9 mouse cellular contexts compared by ENCODE assay signal in the genomic region with DNA sequence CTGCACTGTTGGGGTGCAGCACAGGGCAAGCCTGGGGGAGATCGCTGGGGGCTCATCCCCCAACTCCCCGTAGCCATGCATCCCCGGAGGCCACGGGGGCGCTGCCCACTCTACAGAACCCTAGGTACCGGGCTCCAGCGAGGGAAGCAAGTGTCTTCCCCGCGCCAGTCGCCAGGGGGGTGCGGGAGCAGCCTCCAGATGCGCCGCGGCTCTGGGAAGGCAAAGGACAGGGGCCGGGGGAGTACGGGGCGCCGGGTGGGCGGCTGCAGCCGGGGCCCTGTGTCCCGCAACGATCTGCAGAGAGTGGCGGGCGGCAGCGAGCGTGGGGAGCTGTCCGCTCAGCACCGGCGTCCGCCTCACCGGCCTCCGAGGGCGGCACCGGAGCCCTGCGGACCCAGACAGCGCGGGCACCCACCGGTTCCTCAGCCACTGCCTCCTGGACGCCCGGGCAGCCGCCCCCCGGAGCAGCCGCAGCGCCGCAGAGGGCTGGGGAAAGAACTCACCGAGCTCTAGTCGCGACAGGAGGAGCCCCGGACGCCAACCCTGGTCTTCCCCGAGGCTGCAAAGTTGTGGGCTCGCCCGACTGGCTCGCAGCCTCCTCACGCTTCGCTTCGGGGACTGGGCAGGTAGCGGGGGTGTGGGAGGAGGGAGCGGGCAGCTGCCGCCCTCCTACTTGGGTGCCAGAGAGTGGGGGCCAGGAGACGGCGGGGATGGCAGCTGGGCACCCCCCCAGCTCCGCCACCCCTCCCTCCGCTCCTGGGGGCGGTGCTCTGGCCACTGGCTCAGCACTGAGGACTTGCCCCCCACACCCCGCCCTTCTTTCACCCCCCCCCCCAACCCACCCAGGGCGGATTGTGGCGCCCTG. TPM values are rescaled to one million over a fixed set of nuclear protein-coding genes. Genes with fewer than 3 reads are reported as not detected.
DNase-seq lines count a peak whose midpoint lies in the region; ATAC-seq lines count a peak whose summit lies in the region.
"Had no signal": no experiment of that assay in that cellular context is flagged by ENCODE, and none has a peak within 500 bp of the region (broad histone marks: within the 10 kb centered on the region; RNA-seq: fewer than 3 reads in every experiment).

TSS of gene Zdhhc22 (minus strand) at position 541 of the 865 bp plus-strand sequence.

- peaks cover 70% of the 10 kb centered on the region for H3K27me3 ChIP-seq in midbrain, embryonic 12.5 days

- H3K27ac ChIP-seq in midbrain, embryonic 12.5 days (replicated peaks): 0 out of 2 replicates have a peak within 1 kb of the TSS, but pooled peaks have one; percentile 21

- no peaks in the 10 kb centered on the region for H3K9me3 ChIP-seq in midbrain, embryonic 12.5 days

- peak within 1 kb of the TSS; percentile 90 for H3K4me2 ChIP-seq in midbrain, embryonic 12.5 days (replicated peaks)

- DNase-seq in gastrocnemius, postnatal 14 days: peak; percentile 26
- DNase-seq in gastrocnemius, postnatal 25 days: no peak
- DNase-seq in B cell, adult 2 months: peak; percentile 16 to 21
- DNase-seq in cerebellum, adult 8-10 months: peak; percentile 52
- peak; percentile 32 for DNase-seq in forelimb bud, embryonic 11.5 days (ENCODE audit: low read depth, low spot score)
- DNase-seq in kidney, postnatal 25 days: peak; percentile 16 to 53

- no peaks in the 10 kb centered on the region for H3K36me3 ChIP-seq in midbrain, embryonic 12.5 days

- peak; percentile 74 for ATAC-seq in midbrain, embryonic 12.5 days (ENCODE audit: low FRiP score, low read depth)
- ATAC-seq in megakaryocyte, adult 5-6 weeks (ENCODE audit: poor library complexity, severe bottlenecking): no peak

- peaks cover 27% of the 10 kb centered on the region for H3K4me1 ChIP-seq in midbrain, embryonic 12.5 days

- peak within 1 kb of the TSS; percentile 53 for H3K4me3 ChIP-seq in midbrain, embryonic 12.5 days

- WGBS in midbrain, embryonic 12.5 days: 1% methylated on average over 55 of the region's 68 CpGs

- intact Hi-C loops in gastrocnemius, postnatal 14 days (cut with DNase I; ENCODE audit: low total_unique reads): no loop called here

- H3K9ac ChIP-seq in midbrain, embryonic 12.5 days (replicated peaks): peak within 1 kb of the TSS; percentile 59

RNA-seq across cellular contexts. Expression of gene Zdhhc22, which starts in this region (rescaled TPM):
- not detected for total RNA-seq in gastrocnemius, postnatal 14 days (2021)
- not detected for total RNA-seq in gastrocnemius, postnatal 25 days (2021)
- polyA plus RNA-seq in midbrain, embryonic 12.5 days (2016; fragmentation: Nextera tagmentation; extraction: Ambion mirVana): 0.98 and 1.9 TPM in 2 replicates
- not detected in 2 replicates for total RNA-seq in megakaryocyte, adult 5-6 weeks (2015)
- total RNA-seq in megakaryocyte, adult 5-6 weeks (2017): not detected in 2 replicates
- total RNA-seq: CH12.LX had no signal

Comparison
In these comparisons a context has a peak if more than half of its experiments do, and no peak if none do; other contexts are left out.
1. Peak in DNase-seq in gastrocnemius, postnatal 14 days; RNA of the gene not detected or under 1 TPM.